Mouse (Mus musculus): ENCODE measurements around the gene Arpc2. TPM values are rescaled to one million over a fixed set of nuclear protein-coding genes. Genes with fewer than 3 reads are reported as not detected.

The Arpc2 gene
- polyA plus RNA-seq, 1 experiment: 281 TPM

DNA sequence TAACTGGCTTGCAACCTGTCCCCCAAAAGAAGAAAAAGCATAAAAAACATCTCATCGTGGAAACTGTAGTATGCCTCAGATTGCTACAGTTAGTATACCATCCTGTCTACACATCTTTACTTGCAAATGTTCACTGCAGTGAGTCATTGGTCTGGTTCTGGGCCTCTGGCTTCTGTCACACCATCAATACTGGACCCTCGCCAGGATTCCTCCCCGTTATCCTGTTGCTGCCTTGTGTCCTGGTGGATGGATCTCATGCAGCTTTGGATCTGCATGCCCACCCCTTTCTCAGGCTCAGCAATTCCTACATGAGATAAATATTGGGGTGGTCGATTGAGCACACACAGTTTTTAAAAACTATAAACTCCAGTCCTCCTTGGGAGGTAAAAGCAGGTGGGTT is 35.8 kb downstream of the Arpc2 start:
- Histone ChIP-seq H3K79me2 (ENCODE audit: control insufficient read depth, insufficient read depth) (no peaks in the 10 kb centered on the region), H3K36me3 (ENCODE audit: control insufficient read depth, insufficient read depth) (peaks cover 33% of the 10 kb centered on the region), H3K4me3 (ENCODE audit: insufficient read depth, poor library complexity, severe bottlenecking) (no peak overlapping the region), H3K27me3 (ENCODE audit: control insufficient read depth, insufficient read depth, insufficient read length) (no peaks in the 10 kb centered on the region), H3ac (ENCODE audit: control insufficient read depth, insufficient read length, low read depth) (no peak overlapping the region), H3K79me3 (ENCODE audit: low read depth) (no peaks in the 10 kb centered on the region)
- TF ChIP-seq USF1 (IDR thresholded peaks at IDR 0.05; ENCODE audit: low read depth): no peak
- TF ChIP-seq MYOD1 (IDR thresholded peaks at IDR 0.05; ENCODE audit: control insufficient read depth, insufficient read length, low read depth): no peak
- no peak for TF ChIP-seq FOSL1 (IDR thresholded peaks at IDR 0.05; ENCODE audit: insufficient read depth, low read length, poor library complexity, severe bottlenecking)
- no peak for TF ChIP-seq CTCF (IDR thresholded peaks at IDR 0.05; ENCODE audit: control insufficient read depth, insufficient read depth, insufficient read length)
- no peak for TF ChIP-seq CEBPB (IDR thresholded peaks at IDR 0.05; ENCODE audit: low read depth)
- no peak for TF ChIP-seq MYOG (IDR thresholded peaks at IDR 0.05; ENCODE audit: control insufficient read depth, extremely low read depth, insufficient read length)
- TF ChIP-seq MAX (IDR thresholded peaks at IDR 0.05): no peak

DNA sequence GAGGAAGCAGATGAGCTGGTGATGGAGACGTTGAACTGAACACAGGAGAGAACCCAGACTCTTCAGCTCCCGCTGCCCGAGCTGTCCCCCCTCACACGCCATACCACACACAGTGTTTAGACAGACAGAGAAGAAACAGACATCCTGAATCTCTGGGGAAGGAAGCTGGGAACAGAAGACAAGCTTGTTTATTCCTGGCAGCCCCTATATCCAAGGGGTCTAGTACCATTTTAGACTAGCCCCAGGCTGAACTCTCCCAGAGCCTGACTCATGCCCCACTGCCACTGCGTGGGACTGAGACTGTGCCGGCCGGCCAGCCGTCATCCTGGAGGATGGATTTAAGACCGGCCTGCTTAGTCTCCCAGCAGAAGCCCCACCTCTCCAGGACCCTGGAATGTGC is 39.1 kb downstream of the Arpc2 start:
- Histone ChIP-seq H3K36me3 (ENCODE audit: control insufficient read depth, insufficient read depth) (peaks cover under 1% of the 10 kb centered on the region), H3K79me2 (ENCODE audit: control insufficient read depth, insufficient read depth) (no peaks in the 10 kb centered on the region), H3K4me3 (ENCODE audit: insufficient read depth, poor library complexity, severe bottlenecking) (no peak overlapping the region), H3ac (ENCODE audit: control insufficient read depth, insufficient read length, low read depth) (no peak overlapping the region), H3K79me3 (ENCODE audit: low read depth) (no peaks in the 10 kb centered on the region), H3K27me3 (ENCODE audit: control insufficient read depth, insufficient read depth, insufficient read length) (no peaks in the 10 kb centered on the region)
- TF ChIP-seq CTCF (IDR thresholded peaks at IDR 0.05; ENCODE audit: control insufficient read depth, insufficient read depth, insufficient read length): no peak
- no peak for TF ChIP-seq MYOG (IDR thresholded peaks at IDR 0.05; ENCODE audit: control insufficient read depth, extremely low read depth, insufficient read length)
- no peak for TF ChIP-seq CEBPB (IDR thresholded peaks at IDR 0.05; ENCODE audit: low read depth)
- TF ChIP-seq FOSL1 (IDR thresholded peaks at IDR 0.05; ENCODE audit: insufficient read depth, low read length, poor library complexity, severe bottlenecking): no peak
- TF ChIP-seq MAX (IDR thresholded peaks at IDR 0.05): no peak
- no peak for TF ChIP-seq USF1 (IDR thresholded peaks at IDR 0.05; ENCODE audit: low read depth)

- H3K79me3 ChIP-seq (ENCODE audit: low read depth): no peaks in the 10 kb centered on the region
- H3K79me2 ChIP-seq (ENCODE audit: control insufficient read depth, insufficient read depth): no peaks in the 10 kb centered on the region
- H3K4me3 ChIP-seq (ENCODE audit: insufficient read depth, poor library complexity, severe bottlenecking): no peak overlapping the region
- TF ChIP-seq CTCF (IDR thresholded peaks at IDR 0.05; ENCODE audit: control insufficient read depth, insufficient read depth, insufficient read length) (no peak), MYOG (IDR thresholded peaks at IDR 0.05; ENCODE audit: control insufficient read depth, extremely low read depth, insufficient read length) (no peak), CEBPB (IDR thresholded peaks at IDR 0.05; ENCODE audit: low read depth) (no peak), MYOD1 (IDR thresholded peaks at IDR 0.05; ENCODE audit: control insufficient read depth, insufficient read length, low read depth) (no peak), FOSL1 (IDR thresholded peaks at IDR 0.05; ENCODE audit: insufficient read depth, low read length, poor library complexity, severe bottlenecking) (no peak), MAX (IDR thresholded peaks at IDR 0.05) (no peak), USF1 (IDR thresholded peaks at IDR 0.05; ENCODE audit: low read depth) (no peak)
- no peaks in the 10 kb centered on the region for H3K27me3 ChIP-seq (ENCODE audit: control insufficient read depth, insufficient read depth, insufficient read length)
- H3K36me3 ChIP-seq (ENCODE audit: control insufficient read depth, insufficient read depth): peaks cover 13% of the 10 kb centered on the region
- no peak overlapping the region for H3ac ChIP-seq (ENCODE audit: control insufficient read depth, insufficient read length, low read depth)
Measured at GRCm38 (mm10) chr1:74277041-74277440, 41.2 kb downstream of the Arpc2 start.

- no peaks in the 10 kb centered on the region for H3K27me3 ChIP-seq (ENCODE audit: control insufficient read depth, insufficient read depth, insufficient read length)
- peaks cover under 1% of the 10 kb centered on the region for H3K79me3 ChIP-seq (ENCODE audit: low read depth)
- H3K36me3 ChIP-seq (ENCODE audit: control insufficient read depth, insufficient read depth): peaks cover 23% of the 10 kb centered on the region
- H3K79me2 ChIP-seq (ENCODE audit: control insufficient read depth, insufficient read depth): peaks cover 8% of the 10 kb centered on the region
- no peak overlapping the region for H3ac ChIP-seq (ENCODE audit: control insufficient read depth, insufficient read length, low read depth)
- TF ChIP-seq MAX (IDR thresholded peaks at IDR 0.05) (no peak), MYOD1 (IDR thresholded peaks at IDR 0.05; ENCODE audit: control insufficient read depth, insufficient read length, low read depth) (no peak), CTCF (IDR thresholded peaks at IDR 0.05; ENCODE audit: control insufficient read depth, insufficient read depth, insufficient read length) (no peak), MYOG (IDR thresholded peaks at IDR 0.05; ENCODE audit: control insufficient read depth, extremely low read depth, insufficient read length) (no peak), USF1 (IDR thresholded peaks at IDR 0.05; ENCODE audit: low read depth) (no peak), FOSL1 (IDR thresholded peaks at IDR 0.05; ENCODE audit: insufficient read depth, low read length, poor library complexity, severe bottlenecking) (no peak), CEBPB (IDR thresholded peaks at IDR 0.05; ENCODE audit: low read depth) (no peak)
- no peak overlapping the region for H3K4me3 ChIP-seq (ENCODE audit: insufficient read depth, poor library complexity, severe bottlenecking)
Measured at GRCm38 (mm10) chr1:74277883-74278537, 42.1 kb downstream of the Arpc2 start.

- Histone ChIP-seq H3K79me3 (ENCODE audit: low read depth) (peaks cover 5% of the 10 kb centered on the region), H3K36me3 (ENCODE audit: control insufficient read depth, insufficient read depth) (peaks cover 28% of the 10 kb centered on the region), H3K4me3 (ENCODE audit: insufficient read depth, poor library complexity, severe bottlenecking) (no peak within 1 kb of the TSS), H3K27me3 (ENCODE audit: control insufficient read depth, insufficient read depth, insufficient read length) (no peaks in the 10 kb centered on the region), H3ac (ENCODE audit: control insufficient read depth, insufficient read length, low read depth) (no peak within 1 kb of the TSS), H3K79me2 (ENCODE audit: control insufficient read depth, insufficient read depth) (peaks cover 14% of the 10 kb centered on the region)
- TF ChIP-seq MYOD1 (IDR thresholded peaks at IDR 0.05; ENCODE audit: control insufficient read depth, insufficient read length, low read depth): no peak
- TF ChIP-seq USF1 (IDR thresholded peaks at IDR 0.05; ENCODE audit: low read depth): no peak
- TF ChIP-seq FOSL1 (IDR thresholded peaks at IDR 0.05; ENCODE audit: insufficient read depth, low read length, poor library complexity, severe bottlenecking): no peak
- TF ChIP-seq MAX (IDR thresholded peaks at IDR 0.05): no peak
- TF ChIP-seq MYOG (IDR thresholded peaks at IDR 0.05; ENCODE audit: control insufficient read depth, extremely low read depth, insufficient read length): no peak
- TF ChIP-seq CEBPB (IDR thresholded peaks at IDR 0.05; ENCODE audit: low read depth): no peak
- TF ChIP-seq CTCF (IDR thresholded peaks at IDR 0.05; ENCODE audit: control insufficient read depth, insufficient read depth, insufficient read length): no peak
Measured at GRCm38 (mm10) chr1:74278538-74278937, 42.7 kb downstream of the Arpc2 start, which contains the start of gene Gpbar1. Gpbar1 (plus strand) TSS chr1:74278550.
